Mouse (Mus musculus): Measurements from ENCODE around the gene Jkamp. TPM values are rescaled to one million over a fixed set of nuclear protein-coding genes. Genes with fewer than 3 reads are reported as not detected.
A peak's percentile ranks its signal among the peaks of the same experiment; 100 is the strongest.
"Not testable (repeated sequence)": the region's sequence is repeated elsewhere in the genome, so short reads cannot be mapped to it uniquely, and the experiment has no call there.

The Jkamp gene
- 53.2 and 55.2 TPM in 2 replicates for polyA plus RNA-seq (2014; fragmentation: Nextera tagmentation; extraction: Ambion mirVana)

DNA sequence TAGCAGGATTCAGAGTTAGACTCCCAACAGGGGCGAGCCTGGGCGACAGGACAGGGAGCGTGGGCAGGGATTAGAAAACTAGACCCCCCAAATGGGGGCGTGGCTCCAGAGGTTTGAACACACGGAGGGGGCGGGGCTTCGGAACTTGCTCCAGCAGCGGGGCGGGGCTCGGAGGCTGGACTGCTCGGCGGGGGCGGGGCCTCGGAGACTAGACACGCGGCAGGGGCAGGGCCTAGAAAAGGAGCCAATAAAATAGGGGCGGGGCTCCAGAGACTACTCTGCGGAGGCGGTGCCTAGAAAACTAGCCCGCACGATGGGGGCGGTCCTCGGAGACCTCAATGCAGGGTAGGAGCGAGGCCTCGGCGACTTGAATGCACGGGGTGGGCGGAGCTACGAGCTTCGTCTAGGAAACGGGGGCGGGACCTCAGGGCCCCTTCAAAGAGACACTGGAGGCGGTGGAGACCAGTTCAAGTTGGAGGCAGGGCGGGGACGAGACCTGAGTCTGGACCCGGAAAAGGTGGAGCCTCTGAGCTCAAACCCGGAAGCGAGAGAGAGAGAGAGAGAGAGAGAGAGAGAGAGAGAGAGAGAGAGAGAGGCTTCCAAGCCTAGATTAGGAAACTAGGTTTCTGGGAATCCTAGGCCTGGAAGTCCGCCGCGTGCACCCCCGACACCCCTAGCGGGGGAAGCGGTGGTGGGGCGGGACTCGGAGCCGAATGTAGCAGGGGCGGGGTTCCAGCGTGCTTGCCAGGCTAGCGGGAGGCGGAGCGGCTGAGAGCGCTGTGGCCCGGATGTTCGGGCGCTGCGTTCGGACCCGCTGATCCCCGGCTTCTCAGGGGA is at the start of gene Jkamp, which contains the start of gene L3hypdh:
Jkamp (plus strand) TSS at position 261 of the 837 bp plus-strand sequence.
L3hypdh (minus strand) TSS at position 111 of the 837 bp plus-strand sequence.
- Histone ChIP-seq H3K9me3 (ENCODE audit: control insufficient read depth, low read length) (no peaks in the 10 kb centered on the region), H3K4me2 (ENCODE audit: low read length) (peak within 1 kb of the TSS; percentile 91), H3K9ac (ENCODE audit: low read length) (peak within 1 kb of the TSS; percentile 83), H3K4me3 (ENCODE audit: low read depth, low read length) (peak within 1 kb of the TSS; percentile 73), H3K4me1 (replicated peaks; ENCODE audit: control insufficient read depth, insufficient read depth, low read length) (peaks cover 21% of the 10 kb centered on the region), H3K36me3 (ENCODE audit: control insufficient read depth, insufficient read depth, low read length) (peaks cover 6% of the 10 kb centered on the region), H3K27ac (ENCODE audit: low read depth) (peak within 1 kb of the TSS; percentile 94), H3K27me3 (replicated peaks; ENCODE audit: control insufficient read depth, insufficient read depth, low read length) (no peaks in the 10 kb centered on the region)
- DNase-seq (ENCODE audit: low spot score), result peak; percentile 99
- 2% methylated on average over 60 of the region's 60 CpGs for WGBS
- peak; percentile 96 for ATAC-seq (replicated peaks; ENCODE audit: low FRiP score, low TSS enrichment, low read depth)

DNA sequence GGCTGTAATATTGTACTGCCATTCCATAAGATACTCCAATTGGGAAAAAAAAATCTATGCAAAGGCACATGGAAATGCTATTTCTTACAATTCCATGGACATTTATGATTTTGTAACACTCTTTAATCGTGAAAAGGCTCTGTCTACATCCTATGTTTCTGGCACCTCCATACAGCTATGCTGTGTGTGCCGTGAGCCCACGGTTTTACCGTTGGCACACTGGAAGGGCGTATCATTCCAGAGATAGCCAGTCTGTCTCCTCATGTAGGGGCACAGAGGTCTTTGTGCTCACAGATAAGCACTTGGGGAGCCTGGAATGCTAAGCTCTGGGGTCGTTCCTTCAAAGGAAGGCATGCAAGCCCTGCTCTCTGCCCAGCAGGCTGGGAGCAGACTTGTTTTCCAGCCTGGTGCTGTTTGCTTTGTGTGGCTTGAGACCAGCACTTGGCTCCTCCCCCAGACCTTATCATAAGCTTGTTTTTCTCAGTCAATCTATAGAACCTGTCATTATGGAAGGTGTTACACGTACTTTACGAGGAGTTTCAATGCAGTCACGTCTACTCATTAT is 49.2 kb upstream of the Jkamp start:
- Histone ChIP-seq H3K9ac (ENCODE audit: low read length) (no peak overlapping the region), H3K4me2 (ENCODE audit: low read length) (no peak overlapping the region), H3K27me3 (replicated peaks; ENCODE audit: control insufficient read depth, insufficient read depth, low read length) (no peaks in the 10 kb centered on the region), H3K4me1 (replicated peaks; ENCODE audit: control insufficient read depth, insufficient read depth, low read length) (no peaks in the 10 kb centered on the region), H3K9me3 (ENCODE audit: control insufficient read depth, low read length) (no peaks in the 10 kb centered on the region), H3K27ac (ENCODE audit: low read depth) (no peak overlapping the region), H3K36me3 (ENCODE audit: control insufficient read depth, insufficient read depth, low read length) (no peaks in the 10 kb centered on the region), H3K4me3 (ENCODE audit: low read depth, low read length) (no peak overlapping the region)
- ATAC-seq (replicated peaks; ENCODE audit: low FRiP score, low TSS enrichment, low read depth) (no peak), DNase-seq (ENCODE audit: low spot score) (no peak)
- WGBS, result 60% methylated on average over 9 of the region's 9 CpGs

DNA sequence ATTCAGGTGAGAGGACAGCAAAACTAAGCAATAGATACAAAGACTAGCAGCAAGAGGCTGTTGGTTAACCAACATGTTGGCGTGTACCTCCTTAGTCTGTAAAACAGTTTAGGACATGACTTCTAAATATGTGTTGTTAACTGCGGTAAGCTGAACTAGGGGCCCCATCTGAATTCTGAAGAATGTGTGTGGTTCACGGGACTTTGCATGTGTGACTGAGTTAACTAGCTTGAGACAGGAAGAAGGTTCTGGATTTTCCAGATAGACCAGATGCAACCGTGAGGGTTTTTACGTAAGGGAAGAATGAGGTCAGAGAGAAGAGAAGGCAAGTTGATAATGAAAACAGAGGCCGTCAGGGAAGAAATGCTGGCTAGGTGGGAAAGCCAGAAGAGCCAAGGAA is 48.3 kb upstream of the Jkamp start:
- WGBS, result 86% methylated on average over 6 of the region's 6 CpGs
- H3K4me3 ChIP-seq (ENCODE audit: low read depth, low read length), result no peak overlapping the region
- no peak for ATAC-seq (replicated peaks; ENCODE audit: low FRiP score, low TSS enrichment, low read depth)

DNA sequence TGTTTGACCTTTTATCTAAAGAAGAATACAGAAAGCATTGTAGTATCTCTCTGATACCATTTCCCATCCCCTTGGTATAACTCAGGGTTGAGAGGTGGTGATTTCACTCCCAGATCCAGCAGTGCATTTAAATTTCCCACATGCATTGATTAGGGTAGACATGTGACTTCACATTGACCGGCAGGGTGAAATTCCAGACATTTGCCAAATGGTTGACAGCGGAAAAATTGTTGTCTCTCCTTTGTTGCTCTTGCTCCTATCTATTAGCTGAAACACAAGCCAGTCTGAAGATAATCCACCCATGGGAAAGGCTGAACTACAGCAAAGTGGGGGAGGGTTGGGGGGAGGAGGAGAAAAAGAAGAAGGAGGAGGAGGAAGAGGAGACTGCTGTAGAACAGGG is 46.5 kb upstream of the Jkamp start:
- H3K4me3 ChIP-seq (ENCODE audit: low read depth, low read length), result no peak overlapping the region
- H3K27me3 ChIP-seq (replicated peaks; ENCODE audit: control insufficient read depth, insufficient read depth, low read length), result no peaks in the 10 kb centered on the region
- no peak overlapping the region for H3K9ac ChIP-seq (ENCODE audit: low read length)
- no peak overlapping the region for H3K27ac ChIP-seq (ENCODE audit: low read depth)
- no peak for ATAC-seq (replicated peaks; ENCODE audit: low FRiP score, low TSS enrichment, low read depth)
- H3K9me3 ChIP-seq (ENCODE audit: control insufficient read depth, low read length), result no peaks in the 10 kb centered on the region
- no peaks in the 10 kb centered on the region for H3K36me3 ChIP-seq (ENCODE audit: control insufficient read depth, insufficient read depth, low read length)
- 69% methylated on average over 2 of the region's 2 CpGs for WGBS
- no peaks in the 10 kb centered on the region for H3K4me1 ChIP-seq (replicated peaks; ENCODE audit: control insufficient read depth, insufficient read depth, low read length)
- H3K4me2 ChIP-seq (ENCODE audit: low read length), result no peak overlapping the region
- DNase-seq (ENCODE audit: low spot score), result no peak

More for the DNA sequence above, 48.3 kb upstream of the Jkamp start:
- no peaks in the 10 kb centered on the region for H3K36me3 ChIP-seq (ENCODE audit: control insufficient read depth, insufficient read depth, low read length)
- no peaks in the 10 kb centered on the region for H3K27me3 ChIP-seq (replicated peaks; ENCODE audit: control insufficient read depth, insufficient read depth, low read length)
- H3K4me2 ChIP-seq (ENCODE audit: low read length), result no peak overlapping the region
- H3K9me3 ChIP-seq (ENCODE audit: control insufficient read depth, low read length), result no peaks in the 10 kb centered on the region
- H3K9ac ChIP-seq (ENCODE audit: low read length), result no peak overlapping the region
- no peak for DNase-seq (ENCODE audit: low spot score)
- H3K27ac ChIP-seq (ENCODE audit: low read depth), result no peak overlapping the region
- no peaks in the 10 kb centered on the region for H3K4me1 ChIP-seq (replicated peaks; ENCODE audit: control insufficient read depth, insufficient read depth, low read length)

DNA sequence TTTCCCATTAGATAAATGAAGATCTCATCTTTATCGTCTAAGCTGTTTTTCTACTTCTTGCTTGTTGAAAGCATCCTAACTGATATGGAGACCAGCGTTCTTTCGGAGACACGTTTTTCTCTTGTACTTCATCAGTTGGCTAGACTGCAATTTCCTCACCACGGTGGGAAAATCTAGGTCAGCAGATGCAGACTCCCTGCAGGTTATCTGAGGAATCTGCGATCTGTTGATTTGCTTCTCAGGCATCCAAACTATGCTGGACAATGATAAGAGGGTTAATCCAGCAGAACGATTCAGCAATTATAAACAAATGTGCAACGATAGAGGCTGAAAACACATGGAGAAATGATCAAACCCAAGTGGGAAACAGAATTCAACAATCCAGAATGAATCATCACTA is 45.9 kb upstream of the Jkamp start:
- DNase-seq (ENCODE audit: low spot score) (no peak), ATAC-seq (replicated peaks; ENCODE audit: low FRiP score, low TSS enrichment, low read depth) (no peak)
- Histone ChIP-seq H3K4me2 (ENCODE audit: low read length) (no peak overlapping the region), H3K9ac (ENCODE audit: low read length) (no peak overlapping the region), H3K4me1 (replicated peaks; ENCODE audit: control insufficient read depth, insufficient read depth, low read length) (no peaks in the 10 kb centered on the region), H3K36me3 (ENCODE audit: control insufficient read depth, insufficient read depth, low read length) (no peaks in the 10 kb centered on the region), H3K27me3 (replicated peaks; ENCODE audit: control insufficient read depth, insufficient read depth, low read length) (no peaks in the 10 kb centered on the region), H3K9me3 (ENCODE audit: control insufficient read depth, low read length) (no peaks in the 10 kb centered on the region), H3K4me3 (ENCODE audit: low read depth, low read length) (no peak overlapping the region), H3K27ac (ENCODE audit: low read depth) (no peak overlapping the region)
- WGBS, result 57% methylated on average over 8 of the region's 8 CpGs

DNA sequence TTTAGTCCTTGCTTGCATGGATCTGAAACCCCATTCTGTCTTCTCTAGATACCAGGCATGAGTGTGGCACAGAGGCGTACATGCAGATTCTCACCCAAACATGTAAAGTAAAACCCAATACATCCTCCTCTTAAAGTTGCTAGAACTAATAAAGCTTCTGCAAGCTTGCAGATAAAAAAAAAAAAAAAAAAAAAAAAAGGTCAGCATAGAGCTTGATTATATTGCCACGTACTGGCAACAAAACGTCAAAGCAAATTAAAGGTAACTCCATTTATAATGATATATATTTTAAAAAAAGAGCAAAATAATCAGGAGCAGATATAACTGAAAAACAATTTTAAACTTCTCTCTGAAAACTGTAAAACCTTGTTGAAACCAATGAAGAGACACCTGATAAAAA is 44.2 kb upstream of the Jkamp start:
- no peaks in the 10 kb centered on the region for H3K4me1 ChIP-seq (replicated peaks; ENCODE audit: control insufficient read depth, insufficient read depth, low read length)
- DNase-seq (ENCODE audit: low spot score), result no peak
- H3K4me3 ChIP-seq (ENCODE audit: low read depth, low read length), result no peak overlapping the region
- H3K27me3 ChIP-seq (replicated peaks; ENCODE audit: control insufficient read depth, insufficient read depth, low read length), result no peaks in the 10 kb centered on the region
- no peak overlapping the region for H3K9ac ChIP-seq (ENCODE audit: low read length)
- WGBS, result 92% methylated on average over 3 of the region's 3 CpGs
- no peak for ATAC-seq (replicated peaks; ENCODE audit: low FRiP score, low TSS enrichment, low read depth)
- H3K4me2 ChIP-seq (ENCODE audit: low read length), result no peak overlapping the region
- no peak overlapping the region for H3K27ac ChIP-seq (ENCODE audit: low read depth)
- H3K9me3 ChIP-seq (ENCODE audit: control insufficient read depth, low read length), result no peaks in the 10 kb centered on the region
- no peaks in the 10 kb centered on the region for H3K36me3 ChIP-seq (ENCODE audit: control insufficient read depth, insufficient read depth, low read length)

DNA sequence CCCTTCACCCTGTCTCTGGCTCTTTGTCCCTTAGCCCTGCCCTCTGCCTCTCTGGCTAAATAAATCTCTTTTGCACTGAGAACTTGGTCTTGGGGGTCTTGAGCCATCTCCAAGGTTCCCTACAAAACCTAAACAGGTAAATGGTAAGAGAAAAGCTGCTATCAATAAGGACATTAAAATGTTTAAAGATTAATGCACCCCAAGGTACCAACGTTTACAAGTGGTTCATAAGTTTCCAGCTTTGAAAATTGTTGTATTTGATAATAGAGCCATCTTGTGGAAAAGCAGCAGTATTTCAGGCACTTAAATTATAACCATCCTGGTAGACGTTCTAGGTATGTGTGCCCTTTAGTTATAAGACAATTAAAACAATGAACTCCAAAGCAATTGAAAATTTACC is 37.9 kb upstream of the Jkamp start:
- DNase-seq (ENCODE audit: low spot score) (no peak), ATAC-seq (replicated peaks; ENCODE audit: low FRiP score, low TSS enrichment, low read depth) (no peak)
- no peak overlapping the region for H3K27ac ChIP-seq (ENCODE audit: low read depth)
- H3K4me3 ChIP-seq (ENCODE audit: low read depth, low read length), result no peak overlapping the region
- no peak overlapping the region for H3K4me2 ChIP-seq (ENCODE audit: low read length)
- H3K27me3 ChIP-seq (replicated peaks; ENCODE audit: control insufficient read depth, insufficient read depth, low read length), result no peaks in the 10 kb centered on the region
- no peaks in the 10 kb centered on the region for H3K9me3 ChIP-seq (ENCODE audit: control insufficient read depth, low read length)
- 5% methylated on average over 2 of the region's 2 CpGs for WGBS
- no peak overlapping the region for H3K9ac ChIP-seq (ENCODE audit: low read length)
- no peaks in the 10 kb centered on the region for H3K36me3 ChIP-seq (ENCODE audit: control insufficient read depth, insufficient read depth, low read length)
- H3K4me1 ChIP-seq (replicated peaks; ENCODE audit: control insufficient read depth, insufficient read depth, low read length), result no peaks in the 10 kb centered on the region

DNA sequence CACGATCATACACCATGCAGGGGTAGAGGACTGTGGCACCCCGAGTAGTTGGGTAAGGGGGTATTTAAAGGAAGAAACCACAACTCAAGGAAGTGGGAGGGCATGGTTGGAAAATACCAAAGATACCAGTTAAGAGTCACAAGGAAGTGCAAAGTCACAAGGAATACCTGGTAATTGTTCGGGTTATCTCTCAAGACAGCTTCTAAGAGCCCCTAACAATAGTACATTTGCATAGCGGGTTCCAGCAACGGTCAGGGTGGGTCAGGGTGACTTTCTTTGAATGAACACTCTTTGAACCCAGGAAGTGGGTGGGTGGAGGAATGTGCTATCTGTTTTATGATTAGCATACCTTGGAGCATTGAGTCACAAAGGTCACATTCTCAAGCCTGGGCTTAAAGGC is 35.2 kb upstream of the Jkamp start:
- not testable (repeated sequence) for ATAC-seq (replicated peaks; ENCODE audit: low FRiP score, low TSS enrichment, low read depth); H3K36me3 ChIP-seq (ENCODE audit: control insufficient read depth, insufficient read depth, low read length); DNase-seq (ENCODE audit: low spot score); H3K4me2 ChIP-seq (ENCODE audit: low read length); H3K27me3 ChIP-seq (replicated peaks; ENCODE audit: control insufficient read depth, insufficient read depth, low read length); H3K4me1 ChIP-seq (replicated peaks; ENCODE audit: control insufficient read depth, insufficient read depth, low read length); H3K4me3 ChIP-seq (ENCODE audit: low read depth, low read length); H3K9me3 ChIP-seq (ENCODE audit: control insufficient read depth, low read length); H3K9ac ChIP-seq (ENCODE audit: low read length); H3K27ac ChIP-seq (ENCODE audit: low read depth)
- 84% methylated on average over 5 of the region's 5 CpGs for WGBS

DNA sequence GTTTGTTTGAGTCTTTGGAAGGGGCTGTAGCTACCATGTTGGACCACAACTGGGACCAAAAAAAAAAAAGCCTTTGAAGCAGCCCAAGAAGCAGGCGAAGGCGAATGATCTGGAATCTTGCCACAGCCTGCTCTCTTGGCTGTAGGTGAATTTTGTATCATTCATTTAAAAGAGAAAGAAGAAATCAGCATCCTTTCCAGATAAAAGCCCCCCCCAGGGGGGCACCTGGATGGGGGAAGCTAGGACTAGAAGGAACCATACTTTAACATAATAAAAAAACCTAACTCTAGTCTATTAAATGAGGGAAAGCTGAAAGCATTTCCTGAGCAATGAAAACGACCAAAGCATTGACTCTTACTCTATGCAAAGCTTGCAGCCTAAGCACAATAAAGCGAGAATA is 34.6 kb upstream of the Jkamp start:
- 89% methylated on average over 4 of the region's 4 CpGs for WGBS
- no peak overlapping the region for H3K9ac ChIP-seq (ENCODE audit: low read length)
- DNase-seq (ENCODE audit: low spot score) (no peak), ATAC-seq (replicated peaks; ENCODE audit: low FRiP score, low TSS enrichment, low read depth) (no peak)
- no peaks in the 10 kb centered on the region for H3K36me3 ChIP-seq (ENCODE audit: control insufficient read depth, insufficient read depth, low read length)
- H3K27me3 ChIP-seq (replicated peaks; ENCODE audit: control insufficient read depth, insufficient read depth, low read length), result no peaks in the 10 kb centered on the region
- no peak overlapping the region for H3K4me3 ChIP-seq (ENCODE audit: low read depth, low read length)
- no peaks in the 10 kb centered on the region for H3K9me3 ChIP-seq (ENCODE audit: control insufficient read depth, low read length)
- H3K4me2 ChIP-seq (ENCODE audit: low read length), result no peak overlapping the region
- no peaks in the 10 kb centered on the region for H3K4me1 ChIP-seq (replicated peaks; ENCODE audit: control insufficient read depth, insufficient read depth, low read length)
- H3K27ac ChIP-seq (ENCODE audit: low read depth), result no peak overlapping the region

All from intestine, embryonic 14.5 days (tissue).